Mouse (Mus musculus) layer of hippocampus, adult 11-12 months (tissue): ENCODE measurements around the gene Ero1l.

Experiments
- DNase-seq: peaks from one replicate; pipeline ENCODE4 v3.0.0; 2022; ENCODE audit warnings: low spot score

The Ero1l gene

GRCm38 (mm10) chr14:45318426-45319236 is at the start of gene Ero1l:
Gene Ero1l (minus strand): TSS chr14:45318771.
- peak; percentile 83 for DNase-seq

- DNase-seq: no peak
These were observed 46.6 kb upstream of the Ero1l start for GRCm38 (mm10) chr14:45365196-45365587.

- no peak for DNase-seq
These were observed 45.9 kb upstream of the Ero1l start for GRCm38 (mm10) chr14:45364211-45365195.

- peak; percentile 92 for DNase-seq
These were observed 32.6 kb upstream of the Ero1l start, which contains the start of gene Styx for GRCm38 (mm10) chr14:45350931-45351859. Gene Styx (plus strand): TSS chr14:45351093.

- DNase-seq: peak; percentile 88
These were observed 11.1 kb upstream of the Ero1l start, which contains the start of gene Psmc6 for GRCm38 (mm10) chr14:45329589-45330181. Gene Psmc6 (plus strand): TSS chr14:45329788.

- no peak for DNase-seq
These were observed 10.5 kb upstream of the Ero1l start for GRCm38 (mm10) chr14:45329018-45329588.

- no peak for DNase-seq
These were observed 9.6 kb upstream of the Ero1l start for GRCm38 (mm10) chr14:45328072-45328713.

- no peak for DNase-seq
These were observed 6.9 kb upstream of the Ero1l start for GRCm38 (mm10) chr14:45325471-45325870.

- DNase-seq: no peak
These were observed 4.7 kb upstream of the Ero1l start for GRCm38 (mm10) chr14:45323320-45323719.

GRCm38 (mm10) chr14:45322450-45322849 is 3.9 kb upstream of the Ero1l start:
- DNase-seq: no peak

- no peak for DNase-seq
These were observed 3.1 kb upstream of the Ero1l start for GRCm38 (mm10) chr14:45321622-45322021.

- DNase-seq: no peak
These were observed 2.5 kb upstream of the Ero1l start for GRCm38 (mm10) chr14:45321067-45321466.

GRCm38 (mm10) chr14:45320111-45320510 is 1.5 kb upstream of the Ero1l start:
- no peak for DNase-seq

- DNase-seq: no peak
These were observed 653 bp upstream of the Ero1l start for GRCm38 (mm10) chr14:45319237-45319610.

- no peak for DNase-seq
These were observed 605 bp downstream of the Ero1l start for GRCm38 (mm10) chr14:45317921-45318411.

- no peak for DNase-seq
These were observed 1.6 kb downstream of the Ero1l start for GRCm38 (mm10) chr14:45316927-45317326.

GRCm38 (mm10) chr14:45310101-45310500 is 8.5 kb downstream of the Ero1l start:
- no peak for DNase-seq

- no peak for DNase-seq
These were observed 8.9 kb downstream of the Ero1l start for GRCm38 (mm10) chr14:45309646-45310045.

- no peak for DNase-seq
These were observed 10.8 kb downstream of the Ero1l start for GRCm38 (mm10) chr14:45307630-45308328.
